Mouse (Mus musculus): ENCODE results near the gene Dazap1. TPM values are rescaled to one million over a fixed set of nuclear protein-coding genes. Genes with fewer than 3 reads are reported as not detected.

Dazap1 gene
- polyA plus RNA-seq (2021; fragmentation: Nextera tagmentation), result 3.0 and 3.1 TPM in 2 replicates
- long read RNA-seq, experiment 1, partial matches to known transcripts, result 9 of 9 reads
- long read RNA-seq, experiment 1, other reads (novel, unspliced or antisense), result 0 of 9 reads
- long read RNA-seq, experiment 2, partial matches to known transcripts, result 1 of 7 reads
- long read RNA-seq, experiment 2, other reads (novel, unspliced or antisense), result 1 of 7 reads

DNA sequence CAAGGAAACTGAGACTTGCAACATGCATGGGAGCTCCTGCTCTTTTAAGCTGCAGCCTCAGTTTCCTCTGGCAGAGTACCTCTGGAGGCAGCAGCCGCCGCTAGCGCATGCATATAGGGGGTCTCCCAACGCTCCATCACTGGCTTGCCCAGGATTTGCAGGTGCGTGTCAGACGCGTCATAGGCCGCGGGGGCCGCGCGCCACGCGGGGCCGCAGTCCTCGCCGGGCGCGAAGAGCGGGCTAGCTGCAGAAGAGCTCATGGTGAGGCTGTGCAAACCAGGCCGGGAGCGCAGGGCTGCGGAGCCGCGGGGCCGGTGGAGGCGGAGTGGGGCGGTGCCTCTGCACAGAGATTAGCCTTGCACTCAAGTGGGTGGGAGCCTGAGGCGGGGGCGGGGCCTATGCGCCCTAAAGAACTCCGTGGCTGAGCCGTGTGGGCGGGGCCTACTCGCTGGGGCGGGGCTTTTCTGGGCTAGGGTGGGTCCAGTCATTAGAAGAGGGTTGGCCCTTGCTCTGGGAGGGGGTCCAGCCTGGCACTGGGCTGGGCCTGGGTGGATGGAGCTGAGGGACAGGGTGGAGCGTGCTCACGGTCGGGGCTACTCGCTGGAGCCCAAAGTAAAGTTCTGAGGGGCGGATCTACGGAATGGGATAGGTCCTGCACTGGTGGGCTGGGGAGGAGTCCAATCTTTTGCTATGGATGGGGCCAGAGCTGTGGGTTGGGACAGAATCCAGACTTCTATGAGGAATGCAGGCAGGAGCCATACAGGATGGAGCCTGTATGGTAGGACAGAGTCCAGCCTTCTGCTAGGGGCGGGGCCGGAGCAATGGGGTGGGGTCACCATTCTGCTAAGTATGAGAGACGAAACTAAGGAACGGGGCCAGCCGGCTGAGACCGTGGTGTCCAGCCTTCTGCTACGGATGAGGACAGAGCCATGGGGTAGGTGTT lies at the start of gene Dazap1, which contains the start of gene Gamt:
Dazap1 (plus strand) TSS at position 845 of the 943 bp plus-strand sequence.
Gamt (minus strand) TSS at position 371 of the 943 bp plus-strand sequence.

DNA sequence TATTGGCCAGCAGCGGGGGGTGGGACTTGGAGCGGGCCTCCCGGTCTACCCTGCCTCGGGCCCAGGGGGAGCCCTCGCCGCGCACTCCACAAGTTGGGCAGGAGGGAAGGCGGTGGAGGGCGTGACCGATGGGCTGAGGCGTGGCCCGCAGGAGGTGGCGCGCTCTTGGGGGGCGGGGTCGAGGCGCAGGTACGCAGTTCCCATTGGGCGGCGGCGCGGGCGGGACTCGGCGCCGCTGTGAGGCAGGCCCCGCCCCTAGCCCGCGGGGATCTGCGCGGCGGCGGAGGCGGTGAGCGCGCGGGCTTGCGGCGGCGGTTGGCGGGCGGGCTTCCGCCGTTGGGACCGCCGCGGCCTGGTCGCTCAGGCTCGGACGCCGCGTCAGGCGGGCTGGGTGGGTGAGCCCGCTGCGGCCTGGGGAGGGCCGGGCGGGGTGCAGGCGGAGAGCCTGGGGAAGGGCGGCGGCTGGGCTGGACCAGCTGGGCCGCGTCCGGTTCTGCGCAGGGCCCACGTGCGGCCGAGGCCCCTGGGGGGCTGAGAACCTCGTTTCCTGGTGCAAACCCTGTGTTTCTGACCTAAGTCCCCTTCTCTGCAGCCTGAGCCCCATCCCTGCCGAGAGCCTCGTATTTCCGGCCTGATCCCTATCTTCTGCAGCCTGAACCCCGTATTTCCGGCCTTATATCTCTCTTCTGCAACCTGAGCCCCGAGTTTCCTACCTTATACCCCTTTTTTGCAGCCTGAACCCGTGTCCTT lies 34.7 kb upstream of the Dazap1 start, which contains the start of gene Mum1:
Mum1 (plus strand) TSS at position 19 of the 750 bp plus-strand sequence.

DNA sequence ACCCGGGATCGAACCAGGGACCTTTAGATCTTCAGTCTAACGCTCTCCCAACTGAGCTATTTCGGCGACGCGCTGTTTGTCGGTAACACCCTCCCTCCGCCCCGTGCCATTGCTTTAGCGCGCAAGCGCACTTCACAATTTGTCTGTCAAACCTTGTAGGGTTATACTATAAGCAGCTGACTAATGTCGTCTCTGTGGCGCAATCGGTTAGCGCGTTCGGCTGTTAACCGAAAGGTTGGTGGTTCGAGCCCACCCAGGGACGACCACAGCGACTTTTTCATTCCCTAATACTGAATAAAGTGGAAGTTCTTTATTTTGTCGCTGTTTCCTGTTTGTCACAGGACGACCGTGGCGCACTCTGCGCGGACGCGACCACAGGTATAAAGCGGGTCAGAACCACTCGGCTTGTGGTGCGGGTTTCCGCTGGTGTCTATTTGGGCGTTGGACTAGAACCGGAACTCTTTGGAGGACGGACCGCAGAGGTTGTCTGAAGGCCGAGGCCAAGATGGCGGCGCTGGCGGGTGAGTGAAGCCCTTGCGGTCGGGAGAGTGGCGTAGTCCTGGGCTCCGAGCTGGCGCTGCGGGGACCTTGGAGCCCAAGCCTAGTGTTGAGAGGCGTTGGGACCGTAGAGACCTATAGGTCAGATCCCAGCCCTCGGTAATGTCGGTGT lies 12.2 kb upstream of the Dazap1 start, which contains the start of gene Ndufs7:
Ndufs7 (plus strand) TSS at position 151 of the 670 bp plus-strand sequence.

DNA sequence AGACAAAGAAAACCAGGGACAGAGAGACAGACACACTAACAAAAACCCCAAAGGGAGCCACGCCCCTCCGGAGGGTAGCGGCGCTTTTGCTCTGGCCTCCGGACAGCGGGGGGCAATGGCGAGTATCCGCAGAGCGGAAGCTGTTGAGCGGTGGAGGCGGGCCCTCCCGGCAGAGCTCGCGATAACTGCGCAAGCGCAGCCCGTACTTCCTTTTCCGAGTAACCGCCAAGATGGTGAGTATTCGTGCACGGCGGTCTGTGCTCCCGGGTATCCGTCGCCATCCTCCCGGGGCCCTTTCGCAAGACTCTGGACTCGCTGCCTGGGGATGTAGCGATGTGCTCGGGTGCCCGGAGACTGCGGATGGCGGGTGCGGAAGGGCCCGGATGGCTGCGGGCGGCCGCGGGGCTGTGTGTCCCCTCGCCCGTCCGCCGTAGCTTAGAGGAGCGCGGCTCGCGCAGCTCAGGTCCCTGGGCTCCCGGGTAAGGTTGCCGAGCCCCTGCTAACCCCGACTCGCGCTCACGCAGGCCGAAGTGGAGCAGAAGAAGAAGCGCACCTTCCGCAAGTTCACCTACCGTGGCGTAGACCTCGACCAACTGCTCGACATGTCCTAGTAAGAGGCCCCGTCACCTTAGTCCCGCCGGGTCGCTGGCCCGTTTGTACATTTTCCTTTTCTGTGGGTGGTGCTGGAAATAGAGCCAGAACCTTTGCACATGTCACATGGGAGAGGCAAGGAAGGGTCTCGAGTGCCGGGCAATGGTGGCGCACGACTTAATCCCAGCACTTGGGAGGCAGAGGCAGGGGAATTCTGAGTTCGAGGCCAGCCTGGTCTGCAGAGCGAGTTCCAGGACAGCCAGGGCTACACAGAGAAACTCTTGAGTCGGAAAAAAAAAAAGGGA lies 31.2 kb downstream of the Dazap1 start, which contains the start of gene Rps15:
Rps15 (plus strand) TSS at position 203 of the 896 bp plus-strand sequence.

DNA sequence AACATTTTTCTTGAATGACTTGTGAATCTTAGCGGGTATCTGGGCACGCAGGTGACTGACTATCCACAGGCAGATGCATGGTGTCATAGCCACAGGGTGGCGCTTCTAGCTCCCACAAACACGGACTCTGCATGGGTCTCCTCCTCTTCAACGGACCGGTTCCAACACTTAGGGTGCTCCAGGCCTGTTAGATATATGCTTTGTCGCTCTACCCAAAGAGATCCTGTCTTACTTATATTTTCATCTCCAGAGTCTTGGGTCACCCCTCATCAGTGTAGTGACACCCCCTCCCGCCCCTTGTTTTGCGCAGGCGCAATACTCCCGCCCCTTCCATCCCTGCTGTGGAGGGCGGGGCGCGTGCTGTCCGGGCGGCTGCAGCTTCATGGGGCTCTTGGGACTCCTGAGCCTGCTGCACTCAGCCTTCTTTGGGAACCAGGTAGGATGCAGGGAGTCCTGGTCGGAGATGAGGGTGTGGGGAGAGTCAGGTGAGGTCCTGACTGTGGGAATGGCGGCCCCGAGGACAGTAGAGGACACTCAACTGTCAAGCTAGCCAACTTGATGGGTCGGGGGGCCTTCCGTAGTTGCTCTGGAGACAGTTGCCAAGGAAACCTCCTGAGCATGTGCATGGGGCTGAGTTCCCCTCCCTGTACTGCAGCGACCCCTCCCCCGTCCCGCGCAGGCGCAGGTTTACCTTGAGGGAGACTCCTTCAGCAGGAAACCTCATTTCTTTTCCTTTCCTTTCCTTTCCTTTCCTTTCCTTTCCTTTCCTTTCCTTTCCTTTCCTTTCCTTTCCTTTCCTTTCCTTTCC lies 34.5 kb downstream of the Dazap1 start, which contains the start of gene Apc2:
Apc2 (plus strand) TSS at position 360 of the 808 bp plus-strand sequence.

DNA sequence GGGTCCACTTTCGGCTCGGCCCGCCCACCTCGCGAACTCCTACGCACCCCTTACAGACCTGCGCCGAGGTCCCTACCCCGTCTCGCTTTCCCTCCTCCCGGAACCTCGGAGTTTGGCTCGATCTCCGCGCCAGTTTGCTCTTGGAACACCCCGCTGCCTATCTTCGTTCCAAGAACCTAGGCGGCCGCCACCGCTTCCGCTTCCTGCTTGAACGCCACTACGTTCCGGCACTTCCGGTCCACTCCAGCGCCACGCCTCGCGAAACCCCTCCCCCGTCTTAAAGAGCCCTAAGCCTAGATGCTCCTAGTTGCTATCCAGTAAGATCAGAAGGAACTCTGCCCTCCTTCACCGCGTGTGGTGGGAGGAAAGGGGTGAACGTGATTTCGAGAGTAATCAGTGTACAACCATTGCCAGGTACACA lies 59.1 kb downstream of the Dazap1 start, which contains the start of gene 2310011J03Rik:
2310011J03Rik (minus strand) TSS at position 198 of the 421 bp plus-strand sequence.

DNA sequence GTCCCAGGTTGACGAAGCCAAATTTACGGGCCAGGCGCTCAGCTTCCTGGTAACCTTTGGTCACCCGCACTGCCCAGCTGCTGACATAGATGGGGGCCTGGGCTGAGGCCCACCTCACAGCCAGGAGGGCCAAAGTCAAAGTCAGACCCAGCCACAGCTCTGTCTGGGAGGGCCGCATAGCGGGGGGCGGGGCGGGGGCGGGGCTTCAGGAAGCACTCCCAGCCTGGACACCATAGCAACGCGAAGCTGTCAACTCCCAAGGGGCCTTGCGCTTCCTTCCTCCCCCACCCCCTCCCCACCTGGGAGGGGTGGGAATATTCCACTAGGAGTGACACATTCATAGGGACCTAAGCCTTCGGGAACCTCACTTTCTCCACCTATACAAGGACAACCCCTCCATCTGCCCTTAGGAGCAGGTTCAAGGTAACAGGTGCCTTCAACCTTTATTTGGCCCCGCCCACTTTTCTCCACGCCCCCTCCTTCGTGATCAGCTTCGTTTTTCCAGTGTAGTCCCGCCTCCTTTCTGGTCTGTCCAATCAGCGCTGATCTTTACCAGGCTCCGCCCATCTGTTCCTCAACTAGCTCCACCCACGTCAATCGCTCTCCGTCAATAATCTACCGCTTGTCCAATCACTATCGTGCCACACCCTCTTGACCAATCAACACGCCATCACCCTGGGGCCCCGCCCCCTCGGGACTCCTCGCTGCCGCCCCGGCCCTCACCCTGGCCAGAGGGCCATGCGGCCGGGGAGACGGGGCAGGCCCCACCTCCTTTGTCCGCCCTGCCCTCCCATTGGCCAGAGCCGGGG lies 68.2 kb downstream of the Dazap1 start, which contains the start of the genes Pcsk4 and Reep6:
Pcsk4 (minus strand) TSS at position 226 of the 809 bp plus-strand sequence.
Reep6 (plus strand) TSS at position 681 of the 809 bp plus-strand sequence.

Small RNA genes lying within 50 kb of the gene (microRNA-seq; reads per million reads assigned to microRNA genes)
- gene Mir6911, result 1.7 reads per million

Other genes starting within 250 kb of the Dazap1 start
- gene Arhgap45, start 244.8 kb upstream of the Dazap1 start, polyA plus RNA-seq (2021; fragmentation: Nextera tagmentation), result 1.6 and 1.7 TPM in 2 replicates
- 232 and 241 TPM in 2 replicates for gene Polr2e, start 221.7 kb upstream of the Dazap1 start, polyA plus RNA-seq (2021; fragmentation: Nextera tagmentation)
- gene Gpx4, start 214.3 kb upstream of the Dazap1 start, polyA plus RNA-seq (2021; fragmentation: Nextera tagmentation), result 945 and 1,045 TPM in 2 replicates
- gene Sbno2, start 155.9 kb upstream of the Dazap1 start, polyA plus RNA-seq (2021; fragmentation: Nextera tagmentation), result 2.8 and 3.1 TPM in 2 replicates
- 16.5 and 18.4 TPM in 2 replicates for gene Stk11, start 145.7 kb upstream of the Dazap1 start, polyA plus RNA-seq (2021; fragmentation: Nextera tagmentation)
- 943 and 1,004 TPM in 2 replicates for gene Atp5d, start 122.9 kb upstream of the Dazap1 start, polyA plus RNA-seq (2021; fragmentation: Nextera tagmentation)
- 55.5 and 72.9 TPM in 2 replicates for gene Cbarp, start 120.7 kb upstream of the Dazap1 start, polyA plus RNA-seq (2021; fragmentation: Nextera tagmentation)
- 8.3 and 11.7 TPM in 2 replicates for gene Midn, start 113.2 kb upstream of the Dazap1 start, polyA plus RNA-seq (2021; fragmentation: Nextera tagmentation)
- gene Cirbp, start 95.5 kb upstream of the Dazap1 start, polyA plus RNA-seq (2021; fragmentation: Nextera tagmentation), result 162 and 186 TPM in 2 replicates
- 10.6 and 11.0 TPM in 2 replicates for gene 1600002K03Rik, start 88.5 kb upstream of the Dazap1 start, polyA plus RNA-seq (2021; fragmentation: Nextera tagmentation)
- gene Efna2, start 82.0 kb upstream of the Dazap1 start, polyA plus RNA-seq (2021; fragmentation: Nextera tagmentation), result 7.4 and 8.6 TPM in 2 replicates
- 22.1 and 23.6 TPM in 2 replicates for gene Mum1, start 35.1 kb upstream of the Dazap1 start, polyA plus RNA-seq (2021; fragmentation: Nextera tagmentation)
- 865 and 922 TPM in 2 replicates for gene Ndufs7, start 12.4 kb upstream of the Dazap1 start, polyA plus RNA-seq (2021; fragmentation: Nextera tagmentation)
- gene Gamt, start 474 bp upstream of the Dazap1 start, polyA plus RNA-seq (2021; fragmentation: Nextera tagmentation), result 51.8 and 54.3 TPM in 2 replicates
- gene Rps15, start 31.0 kb downstream of the Dazap1 start, polyA plus RNA-seq (2021; fragmentation: Nextera tagmentation), result 2,763 and 3,004 TPM in 2 replicates
- gene Apc2, start 34.5 kb downstream of the Dazap1 start, polyA plus RNA-seq (2021; fragmentation: Nextera tagmentation), result 15.7 and 18.9 TPM in 2 replicates
- 33.2 and 34.9 TPM in 2 replicates for gene 2310011J03Rik, start 59.1 kb downstream of the Dazap1 start, polyA plus RNA-seq (2021; fragmentation: Nextera tagmentation)
- 1.6 and 1.7 TPM in 2 replicates for gene Pcsk4, start 68.0 kb downstream of the Dazap1 start, polyA plus RNA-seq (2021; fragmentation: Nextera tagmentation)
- gene Reep6, start 68.5 kb downstream of the Dazap1 start, polyA plus RNA-seq (2021; fragmentation: Nextera tagmentation), result 7.6 and 9.0 TPM in 2 replicates
- gene Adamtsl5, start 86.9 kb downstream of the Dazap1 start, polyA plus RNA-seq (2021; fragmentation: Nextera tagmentation), result 2.3 and 3.4 TPM in 2 replicates
- gene Plk5, start 95.0 kb downstream of the Dazap1 start, polyA plus RNA-seq (2021; fragmentation: Nextera tagmentation), result 20.6 and 23.4 TPM in 2 replicates
- 1.4 and 2.5 TPM in 2 replicates for gene Mex3d, start 126.2 kb downstream of the Dazap1 start, polyA plus RNA-seq (2021; fragmentation: Nextera tagmentation)
- 41.8 and 43.3 TPM in 2 replicates for gene Mbd3, start 138.1 kb downstream of the Dazap1 start, polyA plus RNA-seq (2021; fragmentation: Nextera tagmentation)
- 1,342 and 1,554 TPM in 2 replicates for gene Uqcr11, start 145.3 kb downstream of the Dazap1 start, polyA plus RNA-seq (2021; fragmentation: Nextera tagmentation)
- gene Tcf3, start 172.2 kb downstream of the Dazap1 start, polyA plus RNA-seq (2021; fragmentation: Nextera tagmentation), result 7.2 and 9.6 TPM in 2 replicates
- not detected in 2 replicates for gene Onecut3, start 233.3 kb downstream of the Dazap1 start, polyA plus RNA-seq (2021; fragmentation: Nextera tagmentation)